Mouse (Mus musculus): ENCODE results near the gene Zmynd19.
"Not testable (repeated sequence)": the region's sequence is repeated elsewhere in the genome, so short reads cannot be mapped to it uniquely, and the experiment has no call there.

Zmynd19 gene

GRCm38 (mm10) chr2:24942092-24942491 lies 7.5 kb upstream of the Zmynd19 start:
- no peak for DNase-seq (ENCODE audit: low spot score in 2 of 2)

- not testable (repeated sequence) for DNase-seq (ENCODE audit: low spot score in 2 of 2)
Observed at GRCm38 (mm10) chr2:24944304-24944703, 5.3 kb upstream of the Zmynd19 start.

- DNase-seq (ENCODE audit: low spot score in 2 of 2) = no peak
Observed at GRCm38 (mm10) chr2:24950189-24950535, 570 bp downstream of the Zmynd19 start.

GRCm38 (mm10) chr2:24952537-24953055 lies 3.0 kb downstream of the Zmynd19 start:
- no peak for DNase-seq (ENCODE audit: low spot score in 2 of 2)

- DNase-seq (ENCODE audit: low spot score in 2 of 2) = peak in 1 of 2 experiments; percentile 38
Observed at GRCm38 (mm10) chr2:24960910-24961309, 11.3 kb downstream of the Zmynd19 start.

- peak; percentile 91 for DNase-seq (ENCODE audit: low spot score in 2 of 2)
Observed at GRCm38 (mm10) chr2:24962304-24963000, 12.9 kb downstream of the Zmynd19 start, which contains the start of gene Dph7. Dph7 (plus strand) TSS chr2:24962400.

- no peak for DNase-seq (ENCODE audit: low spot score in 2 of 2)
Observed at GRCm38 (mm10) chr2:24970386-24970785, 20.8 kb downstream of the Zmynd19 start.

- not testable (repeated sequence) for DNase-seq (ENCODE audit: low spot score in 2 of 2)
Observed at GRCm38 (mm10) chr2:24974452-24974851, 24.9 kb downstream of the Zmynd19 start.

GRCm38 (mm10) chr2:24974906-24975703 lies 25.5 kb downstream of the Zmynd19 start, which contains the start of gene Mrpl41:
Mrpl41 (minus strand) TSS chr2:24975098.
- peak; percentile 96 for DNase-seq (ENCODE audit: low spot score in 2 of 2)

GRCm38 (mm10) chr2:24975704-24976297 lies 26.2 kb downstream of the Zmynd19 start, which contains the start of gene Pnpla7:
Pnpla7 (plus strand) TSS chr2:24976033.
- DNase-seq (ENCODE audit: low spot score in 2 of 2) = peak; percentile 48 to 73

GRCm38 (mm10) chr2:24976960-24977359 lies 27.4 kb downstream of the Zmynd19 start:
- no peak for DNase-seq (ENCODE audit: low spot score in 2 of 2)

GRCm38 (mm10) chr2:24987762-24988161 lies 38.2 kb downstream of the Zmynd19 start:
- DNase-seq (ENCODE audit: low spot score in 2 of 2) = no peak

GRCm38 (mm10) chr2:24995332-24995731 lies 45.7 kb downstream of the Zmynd19 start:
- peak; percentile 31 to 43 for DNase-seq (ENCODE audit: low spot score in 2 of 2)

GRCm38 (mm10) chr2:24996471-24996870 lies 46.9 kb downstream of the Zmynd19 start:
- no peak for DNase-seq (ENCODE audit: low spot score in 2 of 2)

GRCm38 (mm10) chr2:25000544-25001235 lies 51.1 kb downstream of the Zmynd19 start:
- peak in 1 of 2 experiments; percentile 27 for DNase-seq (ENCODE audit: low spot score in 2 of 2)

- DNase-seq (ENCODE audit: low spot score in 2 of 2) = no peak
Observed at GRCm38 (mm10) chr2:25003946-25004786, 54.6 kb downstream of the Zmynd19 start.

GRCm38 (mm10) chr2:25006767-25007166 lies 57.2 kb downstream of the Zmynd19 start:
- no peak for DNase-seq (ENCODE audit: low spot score in 2 of 2)

GRCm38 (mm10) chr2:25008250-25008649 lies 58.7 kb downstream of the Zmynd19 start:
- DNase-seq (ENCODE audit: low spot score in 2 of 2) = no peak

All from frontal cortex, postnatal 36 days (tissue).